ENCODE assay signal across 9 mouse cellular contexts in genomic region chr15:89314107-89314506, GRCm38 (mm10). TPM values are rescaled to one million over a fixed set of nuclear protein-coding genes. Genes with fewer than 3 reads are reported as not detected.
DNase-seq lines count a peak whose midpoint lies in the region; ATAC-seq and TF ChIP-seq lines count a peak whose summit lies in the region.
"Had no signal": no experiment of that assay in that cellular context is flagged by ENCODE, and none has a peak within 500 bp of the region (broad histone marks: within the 10 kb centered on the region; RNA-seq: fewer than 3 reads in every experiment).

No protein-coding gene starts in this region.

- TF ChIP-seq POLR2A in kidney, adult 2 months (IDR thresholded peaks at IDR 0.05; ENCODE audit: low read depth, low read length), result no peak

- peaks cover 32% of the 10 kb centered on the region for H3K4me1 ChIP-seq in kidney, adult 2 months (ENCODE audit: control insufficient read depth, insufficient read depth, low read length)
- H3K4me1 ChIP-seq in hindbrain, embryonic 12.5 days, result peaks cover 36% of the 10 kb centered on the region
- H3K4me1 ChIP-seq in midbrain, embryonic 13.5 days (replicated peaks), result peaks cover 38% of the 10 kb centered on the region

- peak overlapping the region; percentile 96 for H3K9ac ChIP-seq in hindbrain, embryonic 12.5 days
- peak overlapping the region; percentile 87 for H3K9ac ChIP-seq in midbrain, embryonic 13.5 days (replicated peaks)

- no peak overlapping the region for H3K27ac ChIP-seq in kidney, adult 2 months (ENCODE audit: insufficient read depth, low read depth, low read length)
- H3K27ac ChIP-seq in hindbrain, embryonic 12.5 days, result no peak overlapping the region
- no peak overlapping the region for H3K27ac ChIP-seq in midbrain, embryonic 13.5 days

- H3K4me2 ChIP-seq in hindbrain, embryonic 12.5 days (replicated peaks), result peak overlapping the region; percentile 95
- peak overlapping the region; percentile 89 for H3K4me2 ChIP-seq in midbrain, embryonic 13.5 days (replicated peaks)

- no peak for DNase-seq in kidney, adult 2 months
- no peak for DNase-seq in kidney, postnatal 4 days
- DNase-seq in Muller cell, postnatal 12 days (ENCODE audit: inconsistent ontology term), result peak; percentile 9
- DNase-seq in adrenal gland, adult 8-10 months, result no peak
- DNase-seq in adrenal gland, postnatal 25 days, result no peak

- 22% methylated on average over 3 of the region's 3 CpGs for WGBS in kidney, adult 2 months
- WGBS in hindbrain, embryonic 12.5 days, result 35% methylated on average over 3 of the region's 3 CpGs
- 31% methylated on average over 3 of the region's 3 CpGs for WGBS in midbrain, embryonic 13.5 days

- ATAC-seq in hindbrain, embryonic 12.5 days (ENCODE audit: low FRiP score), result 0 out of 2 replicates have a peak, but pooled peaks have one; percentile 1
- ATAC-seq in midbrain, embryonic 13.5 days, result no peak
- ATAC-seq in megakaryocyte progenitor cell, adult 5-6 weeks (replicated peaks; ENCODE audit: poor library complexity), result no peak

- no peaks in the 10 kb centered on the region for H3K9me3 ChIP-seq in hindbrain, embryonic 12.5 days (replicated peaks)
- H3K9me3 ChIP-seq in midbrain, embryonic 13.5 days, result no peaks in the 10 kb centered on the region

- H3K36me3 ChIP-seq in kidney, adult 2 months (ENCODE audit: control insufficient read depth, insufficient read depth, low read length), result no peaks in the 10 kb centered on the region
- no peaks in the 10 kb centered on the region for H3K36me3 ChIP-seq in hindbrain, embryonic 12.5 days
- H3K36me3 ChIP-seq in midbrain, embryonic 13.5 days, result no peaks in the 10 kb centered on the region

- TF ChIP-seq CTCF in kidney, adult 2 months (conservative IDR thresholded peaks at IDR 0.05; ENCODE audit: insufficient read depth, insufficient read length, low read depth, low read length), result no peak

- peak overlapping the region; percentile 97 for H3K4me3 ChIP-seq in kidney, adult 2 months (ENCODE audit: insufficient read depth, low read depth, low read length)
- peak overlapping the region; percentile 98 for H3K4me3 ChIP-seq in hindbrain, embryonic 12.5 days
- peak overlapping the region; percentile 92 for H3K4me3 ChIP-seq in midbrain, embryonic 13.5 days (replicated peaks)

- no peaks in the 10 kb centered on the region for H3K27me3 ChIP-seq in kidney, adult 2 months (replicated peaks; ENCODE audit: control insufficient read depth, insufficient read depth, low read length)
- no peaks in the 10 kb centered on the region for H3K27me3 ChIP-seq in hindbrain, embryonic 12.5 days
- 0 out of 2 replicates have a peak, but pooled peaks cover 4% of the 10 kb centered on the region for H3K27me3 ChIP-seq in midbrain, embryonic 13.5 days

RNA-seq across cellular contexts. Expression of gene Sbf1, which starts 1.0 kb away (rescaled TPM):
- polyA plus RNA-seq in kidney, adult 2 months (2012; rRNA removed), result 174 and 184 TPM in 2 replicates
- polyA plus RNA-seq in hindbrain, embryonic 12.5 days (2016; fragmentation: Nextera tagmentation; extraction: Ambion mirVana), result 81.1 and 95.5 TPM in 2 replicates
- 80.6 and 88.7 TPM in 2 replicates for polyA plus RNA-seq in midbrain, embryonic 13.5 days (2015; fragmentation: Nextera tagmentation; extraction: Ambion mirVana)
- 92.1 and 94.9 TPM in 2 replicates for total RNA-seq in megakaryocyte progenitor cell, adult 5-6 weeks (2015)
- 50.0 and 52.1 TPM in 2 replicates for total RNA-seq in megakaryocyte progenitor cell, adult 5-6 weeks (2017)
- 100 to 1,000 TPM in 2 of 4 experiments, 10 to 100 TPM in 2; 90.8 to 127 (median 101) TPM for total RNA-seq in adrenal gland, adult 8-10 months (2022)
- 101 and 107 TPM in 2 replicates for total RNA-seq in adrenal gland, postnatal 25 days (2021)

RNA-seq across cellular contexts. Expression of gene Adm2, which starts 8.4 kb away (rescaled TPM):
- polyA plus RNA-seq in kidney, adult 2 months (2012; rRNA removed), result 12.1 and 13.4 TPM in 2 replicates
- polyA plus RNA-seq in hindbrain, embryonic 12.5 days (2016; fragmentation: Nextera tagmentation; extraction: Ambion mirVana), result not detected in 2 replicates
- not detected in 2 replicates for polyA plus RNA-seq in midbrain, embryonic 13.5 days (2015; fragmentation: Nextera tagmentation; extraction: Ambion mirVana)
- not detected in 2 replicates for total RNA-seq in megakaryocyte progenitor cell, adult 5-6 weeks (2015)
- total RNA-seq in megakaryocyte progenitor cell, adult 5-6 weeks (2017), result not detected in 2 replicates
- total RNA-seq in adrenal gland, adult 8-10 months (2022), result not detected
- total RNA-seq in adrenal gland, postnatal 25 days (2021), result not detected in 2 replicates
- polyA plus RNA-seq: inflammation-experienced regulatory T-cells, adult 6 months had no signal

RNA-seq across cellular contexts. Expression of gene Miox, which starts 20.1 kb away (rescaled TPM):
- polyA plus RNA-seq in kidney, adult 2 months (2012; rRNA removed), result 7,787 and 8,230 TPM in 2 replicates
- not detected in 2 replicates for polyA plus RNA-seq in hindbrain, embryonic 12.5 days (2016; fragmentation: Nextera tagmentation; extraction: Ambion mirVana)
- polyA plus RNA-seq in midbrain, embryonic 13.5 days (2015; fragmentation: Nextera tagmentation; extraction: Ambion mirVana), result not detected in 2 replicates
- total RNA-seq in megakaryocyte progenitor cell, adult 5-6 weeks (2015), result not detected in 2 replicates
- not detected in 2 replicates for total RNA-seq in megakaryocyte progenitor cell, adult 5-6 weeks (2017)
- total RNA-seq in adrenal gland, adult 8-10 months (2022), result 1 to 10 TPM in 2 of 4 experiments, not detected in 2; 1.4 TPM
- not detected in 2 replicates for total RNA-seq in adrenal gland, postnatal 25 days (2021)
- polyA plus RNA-seq: inflammation-experienced regulatory T-cells, adult 6 months had no signal

RNA-seq across cellular contexts. Expression of gene Lmf2, which starts 41.4 kb away (rescaled TPM):
- polyA plus RNA-seq in kidney, adult 2 months (2012; rRNA removed), result 40.2 and 43.7 TPM in 2 replicates
- polyA plus RNA-seq in hindbrain, embryonic 12.5 days (2016; fragmentation: Nextera tagmentation; extraction: Ambion mirVana), result 42.5 and 47.3 TPM in 2 replicates
- polyA plus RNA-seq in midbrain, embryonic 13.5 days (2015; fragmentation: Nextera tagmentation; extraction: Ambion mirVana), result 32.1 and 36.4 TPM in 2 replicates
- total RNA-seq in megakaryocyte progenitor cell, adult 5-6 weeks (2015), result 14.0 and 16.6 TPM in 2 replicates
- total RNA-seq in megakaryocyte progenitor cell, adult 5-6 weeks (2017), result 7.4 and 11.7 TPM in 2 replicates
- 10 to 100 TPM; 44.4 to 57.5 (median 48.6) TPM for total RNA-seq in adrenal gland, adult 8-10 months (2022)
- 40.6 and 41.6 TPM in 2 replicates for total RNA-seq in adrenal gland, postnatal 25 days (2021)

RNA-seq across cellular contexts. Expression of gene Ncaph2, which starts 41.4 kb away (rescaled TPM):
- polyA plus RNA-seq in kidney, adult 2 months (2012; rRNA removed), result 111 and 124 TPM in 2 replicates
- 140 and 151 TPM in 2 replicates for polyA plus RNA-seq in hindbrain, embryonic 12.5 days (2016; fragmentation: Nextera tagmentation; extraction: Ambion mirVana)
- 121 and 130 TPM in 2 replicates for polyA plus RNA-seq in midbrain, embryonic 13.5 days (2015; fragmentation: Nextera tagmentation; extraction: Ambion mirVana)
- total RNA-seq in megakaryocyte progenitor cell, adult 5-6 weeks (2015), result 82.4 and 115 TPM in 2 replicates
- total RNA-seq in megakaryocyte progenitor cell, adult 5-6 weeks (2017), result 96.7 and 97.9 TPM in 2 replicates
- 10 to 100 TPM; 79.1 to 93.1 (median 87.8) TPM for total RNA-seq in adrenal gland, adult 8-10 months (2022)
- total RNA-seq in adrenal gland, postnatal 25 days (2021), result 67.8 and 88.4 TPM in 2 replicates
